Mouse (Mus musculus) frontal cortex, postnatal 36 days (tissue): Measurements from ENCODE around the gene Ahnak.
"Not testable (repeated sequence)": the region's sequence is repeated elsewhere in the genome, so short reads cannot be mapped to it uniquely, and the experiment has no call there.

Experiments
- DNase-seq, 2 experiments: peaks; one replicate each; pipeline ENCODE4 v3.0.0; 2022; ENCODE audit warnings: low spot score in 2 of 2

The Ahnak gene

DNA sequence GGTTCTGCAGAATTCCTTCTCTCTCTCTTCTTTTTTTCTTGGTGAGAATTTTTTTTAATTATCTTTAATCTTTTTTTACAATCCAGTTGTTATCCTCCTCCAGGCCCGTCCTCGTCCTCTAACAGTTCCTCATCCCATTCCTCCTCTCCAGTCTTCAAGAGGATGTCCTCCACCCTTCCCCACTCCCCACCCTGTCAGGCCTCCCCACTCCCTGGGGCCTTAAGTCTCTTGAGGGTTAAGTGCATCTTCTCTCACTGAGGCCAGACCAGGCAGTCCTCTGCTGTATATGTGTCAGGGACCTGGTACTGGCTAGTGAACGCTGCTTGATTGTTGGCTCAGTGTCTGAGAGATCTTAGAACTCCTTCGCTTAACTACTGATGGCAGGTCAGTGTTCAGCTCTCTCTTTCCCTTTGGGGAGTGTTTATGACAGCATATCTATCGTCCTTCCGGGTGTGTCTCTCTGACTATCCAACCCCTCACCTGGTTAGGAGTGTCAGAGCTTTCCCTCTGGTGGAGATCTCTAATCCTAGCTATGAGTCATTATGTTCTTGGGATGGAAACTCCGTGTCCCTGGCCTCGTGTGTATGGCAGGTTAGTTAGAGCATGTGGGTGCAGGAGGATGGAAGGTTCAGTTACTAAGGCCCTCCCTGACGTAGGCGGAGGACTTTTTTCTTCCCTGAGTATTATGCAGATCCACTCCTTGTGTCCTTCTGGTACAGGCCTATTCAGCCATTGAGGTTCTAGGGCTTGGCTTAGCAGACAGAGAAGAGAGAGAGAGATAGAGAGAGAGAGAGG lies 5.9 kb downstream of the Ahnak start:
- DNase-seq, result no peak

- no peak for DNase-seq
These were observed 7.5 kb downstream of the Ahnak start for GRCm38 (mm10) chr19:8996601-8997000.

- DNase-seq, result peak; percentile 78
These were observed 8.5 kb downstream of the Ahnak start for GRCm38 (mm10) chr19:8997546-8997945.

- DNase-seq, result no peak
These were observed 9.5 kb downstream of the Ahnak start for GRCm38 (mm10) chr19:8998546-8998945.

DNA sequence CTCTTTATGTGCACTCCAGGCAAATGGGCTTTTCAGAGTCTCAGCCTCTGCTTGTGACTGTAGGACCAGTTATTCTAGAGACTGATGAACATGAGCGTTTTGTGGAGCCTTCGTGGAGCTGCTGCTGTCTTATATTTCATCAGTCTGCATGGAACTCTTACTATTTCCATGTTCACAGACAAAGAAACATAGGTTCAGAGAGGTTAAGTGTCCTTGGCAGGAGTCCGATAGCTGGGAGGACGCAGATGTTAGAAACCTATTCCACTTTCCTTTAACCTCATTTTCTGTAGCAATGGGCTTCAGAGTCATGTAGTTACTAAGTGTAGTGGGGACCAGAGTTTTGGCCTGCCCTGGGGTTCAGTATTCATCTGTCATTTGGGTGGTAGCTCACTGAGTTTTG lies 10.1 kb downstream of the Ahnak start:
- DNase-seq, result no peak

GRCm38 (mm10) chr19:9006915-9007314 lies 17.8 kb downstream of the Ahnak start:
- DNase-seq, result not testable (repeated sequence)

DNA sequence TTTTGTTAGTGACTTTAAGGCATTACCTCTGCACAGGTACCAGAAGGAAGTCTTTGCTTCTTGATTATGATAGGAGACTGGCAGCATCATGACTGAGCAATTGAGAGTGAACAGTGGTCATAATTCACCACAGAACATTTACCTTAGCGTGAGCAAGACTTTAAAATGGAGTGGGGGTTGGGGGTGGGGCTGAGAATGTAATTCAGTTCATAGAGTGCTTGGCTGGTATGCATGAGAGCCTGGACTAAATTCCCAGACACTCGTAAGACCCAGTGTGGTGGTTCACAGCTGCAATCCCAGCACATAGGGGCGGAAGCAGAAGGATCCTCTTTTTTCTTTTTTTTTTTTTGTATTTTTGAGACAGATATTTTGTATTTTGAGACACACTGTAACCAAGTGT lies 30.2 kb downstream of the Ahnak start:
- no peak for DNase-seq

DNA sequence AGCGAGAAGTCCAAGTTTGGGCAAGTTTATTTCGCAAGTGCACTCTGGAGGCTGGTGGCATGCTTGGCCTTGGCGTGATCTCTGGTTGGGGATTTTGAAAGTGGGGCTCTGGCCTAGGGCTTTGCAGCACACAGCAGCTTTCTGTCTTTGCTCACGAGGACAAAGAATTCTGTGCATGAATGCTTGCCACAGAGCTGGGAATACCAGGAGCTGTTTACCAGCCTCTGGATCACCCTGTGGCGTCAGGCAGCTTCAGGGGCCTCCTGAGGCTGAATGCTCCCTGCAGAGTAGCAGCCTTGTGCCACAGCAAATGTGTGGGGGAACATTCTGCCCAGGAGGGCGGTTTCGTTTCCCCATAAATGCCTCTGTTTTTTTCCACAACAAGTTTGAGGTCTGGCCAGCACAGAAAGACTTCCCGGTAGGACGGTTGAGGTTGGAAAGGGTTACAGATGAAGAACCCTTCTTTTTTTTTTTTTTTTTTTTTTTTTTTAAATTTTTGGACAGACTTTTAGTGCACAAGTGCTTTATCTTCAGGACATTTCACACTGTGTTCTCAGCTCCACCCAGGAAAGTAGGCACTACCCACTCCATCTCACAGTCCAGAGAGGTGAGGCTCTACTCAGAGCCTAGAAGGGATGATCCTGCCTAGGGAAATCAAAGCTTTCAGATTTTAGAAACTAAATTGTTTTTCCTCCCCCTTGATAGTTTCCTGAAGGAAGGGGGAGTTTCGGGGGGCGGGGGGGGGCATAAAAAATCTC lies 34.1 kb downstream of the Ahnak start:
- peak; percentile 11 to 15 for DNase-seq

DNA sequence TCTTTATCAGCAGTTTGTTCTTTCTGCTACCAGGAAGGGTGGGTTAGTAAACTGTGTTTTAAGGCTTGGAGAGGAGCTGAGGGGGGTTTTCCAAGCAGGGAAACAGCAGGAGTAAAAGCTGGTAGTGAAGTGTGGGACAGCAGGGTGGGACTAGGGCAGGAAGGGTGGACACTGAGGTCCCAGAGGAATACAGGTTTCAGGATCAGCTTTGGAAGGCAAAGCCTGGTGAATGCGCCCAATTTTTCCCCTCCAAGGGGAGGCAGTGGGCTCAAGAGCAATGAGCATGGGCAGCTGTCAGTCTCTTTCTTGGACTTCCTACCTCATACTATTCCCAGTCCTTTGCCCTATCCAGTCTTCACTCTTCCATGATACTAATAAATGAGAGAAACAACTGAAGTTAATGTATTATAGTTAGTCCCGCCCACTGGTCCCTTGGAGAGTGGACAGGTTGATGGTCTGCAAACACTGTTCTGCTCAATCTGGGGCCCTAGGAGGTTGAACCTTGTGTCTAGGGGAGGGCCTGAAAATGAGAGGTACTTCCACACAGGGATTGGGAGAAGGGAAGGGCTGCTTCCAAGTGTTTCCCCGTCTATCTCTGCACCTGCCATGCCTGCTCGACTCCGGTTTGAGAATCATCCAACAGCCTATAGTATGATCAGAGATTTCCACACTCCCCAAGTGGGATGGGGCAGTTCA lies 36.6 kb downstream of the Ahnak start:
- DNase-seq, result no peak

DNA sequence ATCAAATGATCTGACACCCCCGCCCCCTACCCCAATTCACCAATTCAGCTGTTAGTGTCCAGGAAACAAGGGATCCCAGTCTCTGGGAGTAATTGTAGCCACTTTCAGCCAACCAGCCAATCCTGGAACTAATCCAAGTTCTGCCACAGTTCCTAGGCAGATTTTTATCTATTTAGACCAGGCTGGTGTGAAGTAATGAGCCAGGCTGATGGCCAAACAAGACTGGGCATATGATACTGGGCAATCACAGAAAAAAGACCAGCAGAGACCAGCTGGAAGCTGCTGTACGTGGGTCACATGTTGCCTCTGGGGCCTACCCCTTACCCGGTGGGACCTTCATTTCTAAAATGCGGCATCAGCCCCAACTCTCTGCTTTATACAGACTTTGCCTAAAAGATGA lies 37.5 kb downstream of the Ahnak start:
- DNase-seq, result peak in 1 of 2 experiments; percentile 5

DNA sequence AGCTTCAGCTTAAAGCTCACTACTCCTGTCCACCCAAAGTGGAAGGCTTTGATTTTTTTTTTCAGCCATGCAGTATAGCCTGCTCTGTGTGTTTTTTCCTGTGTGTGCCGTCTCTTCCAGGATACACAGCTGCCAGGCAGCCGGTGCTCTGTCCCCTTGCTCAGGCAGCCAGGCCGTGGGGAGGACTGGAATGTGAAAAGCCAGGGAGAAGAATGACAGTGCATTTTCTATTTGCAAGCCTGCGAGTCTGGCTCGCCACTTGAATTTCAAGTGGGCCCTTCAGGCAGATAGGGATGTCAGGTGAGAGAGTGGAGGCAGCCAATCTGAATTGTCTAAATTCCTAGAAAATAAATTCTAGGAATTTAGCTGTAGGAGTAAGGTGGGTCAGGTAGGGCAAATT lies 38.7 kb downstream of the Ahnak start:
- DNase-seq, result peak in 1 of 2 experiments; percentile 4

DNA sequence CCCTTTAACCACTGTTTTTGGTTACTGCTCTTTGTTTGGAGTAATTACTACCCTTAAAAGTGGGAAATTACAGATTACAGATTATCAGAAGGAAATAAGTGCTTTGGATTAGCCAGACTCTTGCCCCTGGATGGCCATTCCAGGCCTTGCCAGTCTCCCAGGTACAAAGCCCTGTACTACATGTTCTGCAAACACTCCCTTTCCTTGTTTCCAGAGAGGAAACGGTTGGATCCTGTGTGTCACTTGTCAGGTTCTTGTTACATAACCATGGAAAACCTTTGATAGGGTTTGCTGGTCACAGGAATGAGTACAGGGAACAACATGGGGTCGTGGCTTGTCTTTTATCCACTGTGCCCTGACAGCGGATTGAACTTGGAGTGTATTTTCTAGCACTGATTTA lies 39.3 kb downstream of the Ahnak start:
- no peak for DNase-seq

- DNase-seq, result no peak
These were observed 40.7 kb downstream of the Ahnak start for GRCm38 (mm10) chr19:9029640-9030262.

- DNase-seq, result no peak
These were observed 43.5 kb downstream of the Ahnak start for GRCm38 (mm10) chr19:9032502-9033129.

- DNase-seq, result no peak
These were observed 44.6 kb downstream of the Ahnak start for GRCm38 (mm10) chr19:9033412-9034340.

DNA sequence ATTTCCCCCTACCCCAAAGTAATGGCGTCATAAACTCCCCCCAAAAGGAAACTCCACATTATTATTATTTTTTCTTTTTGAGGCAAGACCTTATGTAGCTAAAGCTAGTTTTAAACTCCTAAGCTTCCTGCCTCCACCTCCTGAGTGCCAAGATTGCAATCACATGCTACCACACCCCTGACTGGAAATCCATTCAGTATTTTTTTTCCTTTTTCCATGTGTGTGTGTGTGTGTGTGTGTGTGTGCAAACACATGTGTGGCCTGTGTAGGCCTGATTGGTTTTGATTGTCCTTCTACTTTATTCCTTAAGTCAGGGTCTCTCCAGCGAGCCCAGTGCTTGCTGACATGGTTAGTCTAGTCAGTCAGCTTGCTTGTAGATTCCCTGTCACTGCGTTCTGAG lies 45.4 kb downstream of the Ahnak start:
- no peak for DNase-seq

GRCm38 (mm10) chr19:9035101-9035500 lies 46.0 kb downstream of the Ahnak start:
- DNase-seq, result no peak

DNA sequence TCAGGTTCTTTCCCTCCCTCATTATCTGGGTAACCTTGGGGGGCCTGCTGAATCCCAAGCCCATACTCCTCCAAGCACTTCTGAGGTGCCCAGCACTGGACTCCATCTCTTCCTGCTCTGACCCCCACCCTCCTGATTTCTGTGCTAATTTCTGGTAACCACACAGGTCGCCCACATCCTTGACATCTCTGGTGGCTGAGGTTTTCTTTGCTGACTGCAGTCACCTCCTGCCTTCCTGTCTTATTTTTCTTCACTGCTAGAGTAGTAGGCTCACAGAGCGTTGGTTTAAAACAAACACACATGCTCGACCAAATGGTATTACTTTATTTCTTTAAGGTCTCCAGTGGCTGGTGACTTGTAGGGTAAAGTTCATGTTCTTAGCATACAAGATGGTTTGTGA lies 49.1 kb downstream of the Ahnak start:
- DNase-seq, result no peak

DNA sequence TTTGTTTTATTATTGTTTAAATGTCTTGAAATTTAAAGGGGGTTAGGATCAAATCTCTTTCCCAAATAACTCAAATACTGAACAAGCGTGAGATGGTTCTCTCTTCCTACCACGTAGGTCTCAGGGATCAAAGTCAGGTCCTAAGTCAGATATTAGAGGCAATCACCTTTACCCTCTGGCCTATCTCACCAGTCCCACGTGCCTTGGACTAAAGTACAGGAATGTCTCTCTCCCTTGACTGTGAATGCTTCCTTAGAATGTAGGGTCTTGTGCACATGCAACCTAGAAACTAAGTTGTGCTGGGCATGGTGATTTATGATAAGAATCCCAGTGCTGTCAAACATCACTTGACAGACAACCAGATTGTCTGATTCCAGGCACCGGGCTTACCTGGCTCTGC lies 50.2 kb downstream of the Ahnak start:
- no peak for DNase-seq

DNA sequence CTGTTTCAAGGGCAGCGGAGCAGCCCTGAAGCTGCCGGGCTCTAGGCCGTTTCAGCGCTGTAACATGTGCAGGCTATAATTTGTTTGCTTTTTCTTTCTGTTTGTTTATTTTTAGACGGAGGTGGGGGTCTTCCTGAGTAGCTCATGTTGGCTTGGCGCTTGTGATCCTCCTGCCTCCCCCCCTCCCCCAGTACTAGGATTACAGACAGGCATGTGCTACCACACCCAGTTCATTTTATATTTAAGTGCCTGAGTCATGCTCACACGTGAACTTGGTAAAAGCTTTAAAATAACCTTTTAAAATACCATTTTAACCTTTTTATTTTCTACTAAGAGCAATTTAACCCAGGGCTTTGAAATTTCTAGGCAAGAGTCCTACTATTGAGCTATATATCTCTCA lies 50.8 kb downstream of the Ahnak start:
- no peak for DNase-seq

DNA sequence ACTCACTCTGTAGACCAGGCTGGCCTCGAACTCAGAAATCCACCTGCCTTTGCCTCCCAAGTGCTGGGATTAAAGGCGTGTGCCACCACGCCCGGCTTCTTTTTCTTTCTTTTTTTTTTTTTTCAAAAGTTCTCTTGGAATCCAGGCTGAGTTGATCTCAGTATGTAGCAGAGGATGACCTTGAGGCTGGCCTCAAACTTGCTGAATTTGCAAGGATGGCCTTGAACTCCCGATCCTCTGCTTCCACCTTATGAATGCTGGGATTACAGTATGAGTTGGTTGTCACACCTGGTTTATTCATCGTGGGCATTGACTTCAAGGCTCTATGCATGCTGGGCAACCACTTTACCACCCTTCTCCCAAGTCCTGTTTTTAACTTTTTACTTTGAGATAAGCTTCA lies 51.6 kb downstream of the Ahnak start:
- DNase-seq, result no peak
